29 mouse cellular contexts compared by ENCODE assay signal in genomic region chrX:157369166-157369565, GRCm38 (mm10). TPM values are rescaled to one million over a fixed set of nuclear protein-coding genes. Genes with fewer than 3 reads are reported as not detected.
A peak's percentile ranks its signal among the peaks of the same experiment; 100 is the strongest.
DNase-seq lines count a peak whose midpoint lies in the region; ATAC-seq and TF ChIP-seq lines count a peak whose summit lies in the region.
"Had no signal": no experiment of that assay in that cellular context is flagged by ENCODE, and none has a peak within 500 bp of the region (broad histone marks: within the 10 kb centered on the region; RNA-seq: fewer than 3 reads in every experiment).

No protein-coding gene starts in this region.

- no peak overlapping the region for H3K9ac ChIP-seq in embryonic facial prominence, embryonic 11.5 days (replicated peaks; ENCODE audit: low read length)
- H3K9ac ChIP-seq in limb, embryonic 14.5 days (ENCODE audit: low read depth, low read length, severe bottlenecking): no peak overlapping the region
- H3K9ac ChIP-seq: forebrain, embryonic 13.5 days; heart, embryonic 12.5 days; heart, embryonic 15.5 days; hindbrain, embryonic 13.5 days; intestine, embryonic 15.5 days had no signal

- DNase-seq in cerebellum, adult 9-11 months: peak; percentile 2
- DNase-seq in cerebellum, adult 8-10 months: no peak
- DNase-seq in embryonic facial prominence, embryonic 11.5 days (ENCODE audit: low spot score): peak; percentile 73
- DNase-seq in embryonic facial prominence, embryonic 10.5 days (ENCODE audit: low spot score): no peak
- peak; percentile 18 for DNase-seq in limb, embryonic 14.5 days (ENCODE audit: low spot score)
- DNase-seq in limb, embryonic 10.5 days (ENCODE audit: low spot score): no peak
- DNase-seq in forelimb bud, embryonic 11.5 days (ENCODE audit: low read depth, low spot score): peak; percentile 37
- DNase-seq in gastrocnemius, postnatal 36 days: no peak
- DNase-seq: adrenal gland, adult 2 months; adrenal gland, postnatal 14 days; cerebellum, adult 18-20 months; gastrocnemius, adult 2 months; gastrocnemius, postnatal 14 days; heart, adult 18-20 months; heart, postnatal 10 days; heart, postnatal 36 days; kidney, adult 11 months; kidney, adult 8-10 months had no signal

- H3K36me3 ChIP-seq in embryonic facial prominence, embryonic 11.5 days (replicated peaks; ENCODE audit: control insufficient read depth, insufficient read depth, low read depth, low read length): no peaks in the 10 kb centered on the region
- no peaks in the 10 kb centered on the region for H3K36me3 ChIP-seq in embryonic facial prominence, embryonic 10.5 days (replicated peaks)
- H3K36me3 ChIP-seq in limb, embryonic 14.5 days (ENCODE audit: control insufficient read depth, insufficient read depth, low read length): no peaks in the 10 kb centered on the region
- H3K36me3 ChIP-seq in limb, embryonic 10.5 days: no peaks in the 10 kb centered on the region
- H3K36me3 ChIP-seq: forebrain, embryonic 10.5 days; heart, embryonic 12.5 days; heart, embryonic 15.5 days; hindbrain, embryonic 10.5 days; hindbrain, embryonic 13.5 days; intestine, embryonic 15.5 days had no signal

- no peak overlapping the region for H3K27ac ChIP-seq in embryonic facial prominence, embryonic 11.5 days (replicated peaks; ENCODE audit: low read depth, low read length)
- no peak overlapping the region for H3K27ac ChIP-seq in embryonic facial prominence, embryonic 10.5 days (replicated peaks)
- H3K27ac ChIP-seq in limb, embryonic 14.5 days (replicated peaks; ENCODE audit: low read depth, low read length): no peak overlapping the region
- H3K27ac ChIP-seq in limb, embryonic 10.5 days: no peak overlapping the region
- H3K27ac ChIP-seq: forebrain, embryonic 10.5 days; forebrain, embryonic 13.5 days; gastrocnemius, adult 2 months; heart, embryonic 15.5 days; hindbrain, embryonic 10.5 days; hindbrain, embryonic 13.5 days; intestine, embryonic 15.5 days had no signal

- TF ChIP-seq POLR2A in limb, embryonic 14.5 days (IDR thresholded peaks at IDR 0.05; ENCODE audit: borderline replicate concordance, extremely low read depth, insufficient read depth, insufficient read length): no peak

- intact Hi-C loops in gastrocnemius, postnatal 36 days (cut with DNase I): no loop called here

- H3K27me3 ChIP-seq in embryonic facial prominence, embryonic 11.5 days (ENCODE audit: control insufficient read depth, insufficient read depth, low read length): no peaks in the 10 kb centered on the region
- 0 out of 2 replicates have a peak, but pooled peaks cover 4% of the 10 kb centered on the region for H3K27me3 ChIP-seq in embryonic facial prominence, embryonic 10.5 days (replicated peaks; ENCODE audit: low read depth, poor library complexity, severe bottlenecking)
- H3K27me3 ChIP-seq in limb, embryonic 14.5 days (ENCODE audit: control insufficient read depth, insufficient read depth, low read length): no peaks in the 10 kb centered on the region
- H3K27me3 ChIP-seq in limb, embryonic 10.5 days (ENCODE audit: low read depth, poor library complexity, severe bottlenecking): 0 out of 2 replicates have a peak, but pooled peaks cover 23% of the 10 kb centered on the region
- H3K27me3 ChIP-seq: forebrain, embryonic 13.5 days; heart, embryonic 12.5 days; heart, embryonic 15.5 days; hindbrain, embryonic 13.5 days; intestine, embryonic 15.5 days had no signal

- no peak overlapping the region for H3K4me3 ChIP-seq in embryonic facial prominence, embryonic 11.5 days (ENCODE audit: low read depth, low read length)
- no peak overlapping the region for H3K4me3 ChIP-seq in embryonic facial prominence, embryonic 10.5 days
- no peak overlapping the region for H3K4me3 ChIP-seq in limb, embryonic 14.5 days (replicated peaks; ENCODE audit: low read length)
- no peak overlapping the region for H3K4me3 ChIP-seq in limb, embryonic 10.5 days
- H3K4me3 ChIP-seq: forebrain, embryonic 10.5 days; forebrain, embryonic 13.5 days; gastrocnemius, adult 2 months; heart, embryonic 12.5 days; heart, embryonic 15.5 days; hindbrain, embryonic 10.5 days; hindbrain, embryonic 13.5 days; intestine, embryonic 15.5 days had no signal

- no peaks in the 10 kb centered on the region for H3K9me3 ChIP-seq in embryonic facial prominence, embryonic 11.5 days (replicated peaks; ENCODE audit: control insufficient read depth, low read length)
- H3K9me3 ChIP-seq in embryonic facial prominence, embryonic 10.5 days: no peaks in the 10 kb centered on the region
- no peaks in the 10 kb centered on the region for H3K9me3 ChIP-seq in limb, embryonic 14.5 days (ENCODE audit: control insufficient read depth, low read length)
- no peaks in the 10 kb centered on the region for H3K9me3 ChIP-seq in limb, embryonic 10.5 days (replicated peaks)
- H3K9me3 ChIP-seq: forebrain, embryonic 10.5 days; forebrain, embryonic 13.5 days; heart, embryonic 12.5 days; heart, embryonic 15.5 days; hindbrain, embryonic 10.5 days; hindbrain, embryonic 13.5 days; intestine, embryonic 15.5 days had no signal

- no peaks in the 10 kb centered on the region for H3K4me1 ChIP-seq in embryonic facial prominence, embryonic 11.5 days (ENCODE audit: control insufficient read depth, insufficient read depth, low read length)
- H3K4me1 ChIP-seq in embryonic facial prominence, embryonic 10.5 days: no peaks in the 10 kb centered on the region
- no peaks in the 10 kb centered on the region for H3K4me1 ChIP-seq in limb, embryonic 14.5 days (ENCODE audit: control insufficient read depth, insufficient read depth, low read length)
- no peaks in the 10 kb centered on the region for H3K4me1 ChIP-seq in limb, embryonic 10.5 days
- H3K4me1 ChIP-seq: forebrain, embryonic 10.5 days; forebrain, embryonic 13.5 days; heart, embryonic 12.5 days; heart, embryonic 15.5 days; hindbrain, embryonic 10.5 days; hindbrain, embryonic 13.5 days; intestine, embryonic 15.5 days had no signal

- no peak overlapping the region for H3K4me2 ChIP-seq in embryonic facial prominence, embryonic 11.5 days (ENCODE audit: low read depth, low read length)
- no peak overlapping the region for H3K4me2 ChIP-seq in limb, embryonic 14.5 days (replicated peaks; ENCODE audit: low read depth, low read length, severe bottlenecking)
- H3K4me2 ChIP-seq: forebrain, embryonic 13.5 days; heart, embryonic 12.5 days; heart, embryonic 15.5 days; hindbrain, embryonic 13.5 days; intestine, embryonic 15.5 days had no signal

- ATAC-seq in embryonic facial prominence, embryonic 11.5 days (replicated peaks; ENCODE audit: insufficient number of reproducible peaks, low FRiP score, low TSS enrichment, low read depth): no peak
- ATAC-seq in limb, embryonic 14.5 days (ENCODE audit: low FRiP score, low read depth): no peak
- ATAC-seq: activated CD4-positive, CD25-positive, alpha-beta regulatory T cell, adult 4 months; CD4-positive, CD25-positive, alpha-beta regulatory T cell, adult 4 months; forebrain, embryonic 13.5 days; forebrain, embryonic 16.5 days; hindbrain, embryonic 16.5 days; intestine, embryonic 15.5 days had no signal

RNA-seq across cellular contexts. Expression of gene Phex, which starts 45.9 kb away (rescaled TPM):
- polyA plus RNA-seq in embryonic facial prominence, embryonic 11.5 days (2014; fragmentation: Nextera tagmentation; extraction: Ambion mirVana): 0.35 and 0.76 TPM in 2 replicates
- 0.21 and 0.24 TPM in 2 replicates for polyA plus RNA-seq in embryonic facial prominence, embryonic 10.5 days (2016; fragmentation: Nextera tagmentation; extraction: Ambion mirVana)
- polyA plus RNA-seq in limb, embryonic 14.5 days (2012; rRNA removed): 7.0 TPM in 2 replicates
- polyA plus RNA-seq in limb, embryonic 14.5 days (2014; fragmentation: Nextera tagmentation; extraction: Ambion mirVana): 7.8 and 7.9 TPM in 2 replicates
- 0.04 and 0.18 TPM in 2 replicates for polyA plus RNA-seq in limb, embryonic 10.5 days (2016; fragmentation: Nextera tagmentation; extraction: Ambion mirVana)
- under 1 TPM; 0.13 to 0.54 TPM for total RNA-seq in gastrocnemius, postnatal 36 days (2021)
- polyA plus RNA-seq: adrenal gland, adult 2 months; CD4-positive, CD25-positive, alpha-beta regulatory T cell, adult 4 months had no signal

Comparison
In these comparisons a context has a peak if more than half of its experiments do, and no peak if none do; other contexts are left out.
1. DNase-seq: peak in cerebellum, adult 9-11 months (single experiment), embryonic facial prominence, embryonic 11.5 days (single experiment), limb, embryonic 14.5 days (single experiment) and forelimb bud, embryonic 11.5 days (single experiment); none in cerebellum, adult 8-10 months (single experiment), embryonic facial prominence, embryonic 10.5 days (single experiment), limb, embryonic 10.5 days (single experiment) and gastrocnemius, postnatal 36 days (0 of 2).